Mouse (Mus musculus): Measurements from ENCODE around the gene Ret.

Gene Ret

GRCm38 (mm10) chr6:118197440-118197975, at the start of gene Ret:
Ret (minus strand) TSS chr6:118197718.
- no peak for DNase-seq (ENCODE audit: low spot score)

GRCm38 (mm10) chr6:118247161-118247560, 49.6 kb upstream of the Ret start:
- no peak for DNase-seq (ENCODE audit: low spot score)

GRCm38 (mm10) chr6:118244106-118244505, 46.6 kb upstream of the Ret start:
- no peak for DNase-seq (ENCODE audit: low spot score)

- DNase-seq (ENCODE audit: low spot score), result no peak
Measured at GRCm38 (mm10) chr6:118242941-118243340, 45.4 kb upstream of the Ret start.

GRCm38 (mm10) chr6:118226072-118226471, 28.6 kb upstream of the Ret start:
- no peak for DNase-seq (ENCODE audit: low spot score)

GRCm38 (mm10) chr6:118222471-118222870, 25.0 kb upstream of the Ret start:
- no peak for DNase-seq (ENCODE audit: low spot score)

GRCm38 (mm10) chr6:118215676-118216075, 18.2 kb upstream of the Ret start:
- DNase-seq (ENCODE audit: low spot score), result no peak

GRCm38 (mm10) chr6:118208326-118208725, 10.8 kb upstream of the Ret start:
- no peak for DNase-seq (ENCODE audit: low spot score)

- no peak for DNase-seq (ENCODE audit: low spot score)
Measured at GRCm38 (mm10) chr6:118206386-118206785, 8.9 kb upstream of the Ret start.

- DNase-seq (ENCODE audit: low spot score), result no peak
Measured at GRCm38 (mm10) chr6:118205176-118205890, 7.8 kb upstream of the Ret start.

- no peak for DNase-seq (ENCODE audit: low spot score)
Measured at GRCm38 (mm10) chr6:118204112-118204511, 6.6 kb upstream of the Ret start.

- DNase-seq (ENCODE audit: low spot score), result no peak
Measured at GRCm38 (mm10) chr6:118196751-118197439, 623 bp downstream of the Ret start.

- no peak for DNase-seq (ENCODE audit: low spot score)
Measured at GRCm38 (mm10) chr6:118195108-118195507, 2.4 kb downstream of the Ret start.

- DNase-seq (ENCODE audit: low spot score), result no peak
Measured at GRCm38 (mm10) chr6:118192882-118193281, 4.6 kb downstream of the Ret start.

- DNase-seq (ENCODE audit: low spot score), result no peak
Measured at GRCm38 (mm10) chr6:118192199-118192598, 5.3 kb downstream of the Ret start.

GRCm38 (mm10) chr6:118189764-118190163, 7.8 kb downstream of the Ret start:
- DNase-seq (ENCODE audit: low spot score), result no peak

- DNase-seq (ENCODE audit: low spot score), result no peak
Measured at GRCm38 (mm10) chr6:118188599-118188998, 8.9 kb downstream of the Ret start.

GRCm38 (mm10) chr6:118187285-118187641, 10.3 kb downstream of the Ret start:
- no peak for DNase-seq (ENCODE audit: low spot score)

GRCm38 (mm10) chr6:118186620-118187284, 10.8 kb downstream of the Ret start:
- no peak for DNase-seq (ENCODE audit: low spot score)

- DNase-seq (ENCODE audit: low spot score), result no peak
Measured at GRCm38 (mm10) chr6:118184126-118184525, 13.4 kb downstream of the Ret start.

- no peak for DNase-seq (ENCODE audit: low spot score)
Measured at GRCm38 (mm10) chr6:118180085-118180423, 17.5 kb downstream of the Ret start.

- DNase-seq (ENCODE audit: low spot score), result peak; percentile 40
Measured at GRCm38 (mm10) chr6:118179316-118180084, 18.0 kb downstream of the Ret start.

All from ovary, adult 18-20 months (tissue).